Comparison of ENCODE assay signal across 8 mouse cellular contexts in genomic region chr5:107874561-107875260, GRCm38 (mm10). TPM values are rescaled to one million over a fixed set of nuclear protein-coding genes. Genes with fewer than 3 reads are reported as not detected.
A peak's percentile ranks its signal among the peaks of the same experiment; 100 is the strongest.
DNase-seq lines count a peak whose midpoint lies in the region; ATAC-seq and TF ChIP-seq lines count a peak whose summit lies in the region.

TSS of gene Evi5 (minus strand) at chr5:107875107.

- 0 out of 2 replicates have a peak, but pooled peaks cover 2% of the 10 kb centered on the region for H3K27me3 ChIP-seq in forebrain, embryonic 14.5 days (replicated peaks; ENCODE audit: control insufficient read depth, insufficient read depth, low read length)
- no peaks in the 10 kb centered on the region for H3K27me3 ChIP-seq in hindbrain, embryonic 12.5 days
- no peaks in the 10 kb centered on the region for H3K27me3 ChIP-seq in liver, adult 2 months (ENCODE audit: control insufficient read depth, insufficient read depth, low read length)

- H3K4me3 ChIP-seq in forebrain, embryonic 14.5 days (ENCODE audit: low read depth, low read length): no peak within 1 kb of the TSS
- no peak within 1 kb of the TSS for H3K4me3 ChIP-seq in hindbrain, embryonic 12.5 days
- H3K4me3 ChIP-seq in liver, adult 2 months (ENCODE audit: insufficient read depth, low read depth, low read length): peak within 1 kb of the TSS; percentile 60

- H3K4me1 ChIP-seq in forebrain, embryonic 14.5 days (ENCODE audit: control insufficient read depth, insufficient read depth, low read length): no peaks in the 10 kb centered on the region
- no peaks in the 10 kb centered on the region for H3K4me1 ChIP-seq in hindbrain, embryonic 12.5 days
- peaks cover 10% of the 10 kb centered on the region for H3K4me1 ChIP-seq in liver, adult 2 months (ENCODE audit: control insufficient read depth, insufficient read depth, low read length)

- no peaks in the 10 kb centered on the region for H3K36me3 ChIP-seq in forebrain, embryonic 14.5 days (ENCODE audit: control insufficient read depth, insufficient read depth, low read length)
- no peaks in the 10 kb centered on the region for H3K36me3 ChIP-seq in hindbrain, embryonic 12.5 days
- H3K36me3 ChIP-seq in liver, adult 2 months (ENCODE audit: control insufficient read depth, insufficient read depth, low read length): 0 out of 2 replicates have a peak, but pooled peaks cover 2% of the 10 kb centered on the region

- ATAC-seq in forebrain, embryonic 14.5 days: no peak
- no peak for ATAC-seq in hindbrain, embryonic 12.5 days (ENCODE audit: low FRiP score)

- 39% methylated on average over 4 of the region's 4 CpGs for WGBS in forebrain, embryonic 14.5 days
- WGBS in hindbrain, embryonic 12.5 days: 51% methylated on average over 4 of the region's 4 CpGs
- WGBS in liver, adult 2 months: 14% methylated on average over 4 of the region's 4 CpGs

- H3K79me2 ChIP-seq in liver, adult 2 months (ENCODE audit: control insufficient read depth, insufficient read depth, low read length): peaks cover 10% of the 10 kb centered on the region; the same call in 1 of the 2 replicates

- TF ChIP-seq CTCF in liver, adult 2 months (IDR thresholded peaks at IDR 0.05; ENCODE audit: low read depth, low read length): no peak

- H3K9me3 ChIP-seq in forebrain, embryonic 14.5 days (replicated peaks; ENCODE audit: control insufficient read depth, low read length): no peaks in the 10 kb centered on the region
- no peaks in the 10 kb centered on the region for H3K9me3 ChIP-seq in hindbrain, embryonic 12.5 days (replicated peaks)

- no peak within 1 kb of the TSS; the same call in 1 of the 2 replicates for H3K27ac ChIP-seq in forebrain, embryonic 14.5 days (ENCODE audit: low read depth, low read length)
- H3K27ac ChIP-seq in hindbrain, embryonic 12.5 days: no peak within 1 kb of the TSS
- peak within 1 kb of the TSS; percentile 56 for H3K27ac ChIP-seq in liver, adult 2 months (replicated peaks; ENCODE audit: insufficient read depth, low read depth, low read length)

- no peak within 1 kb of the TSS for H3K9ac ChIP-seq in forebrain, embryonic 14.5 days (ENCODE audit: low read length)
- H3K9ac ChIP-seq in hindbrain, embryonic 12.5 days: no peak within 1 kb of the TSS
- H3K9ac ChIP-seq in liver, adult 2 months (ENCODE audit: low read depth, low read length): peak within 1 kb of the TSS; percentile 69

- no peak within 1 kb of the TSS for H3K4me2 ChIP-seq in forebrain, embryonic 14.5 days (ENCODE audit: low read length)
- H3K4me2 ChIP-seq in hindbrain, embryonic 12.5 days (replicated peaks): no peak within 1 kb of the TSS

- TF ChIP-seq POLR2A in liver, adult 2 months (IDR thresholded peaks at IDR 0.05; ENCODE audit: extremely low read depth, insufficient read depth, low read length): no peak

- DNase-seq in kidney, adult 18-20 months: peak; percentile 27
- no peak for DNase-seq in kidney, postnatal 4 days
- DNase-seq in adrenal gland, adult 2 months: no peak
- no peak for DNase-seq in forebrain, embryonic 14.5 days (ENCODE audit: low spot score)
- DNase-seq in liver, adult 2 months (ENCODE audit: extremely low read depth, low read depth, low spot score): peak; percentile 80
- DNase-seq in telencephalon, adult 2 months (ENCODE audit: low read depth, low spot score): peak; percentile 38
- DNase-seq in ovary, postnatal 36 days (ENCODE audit: low spot score): no peak

RNA-seq across cellular contexts. Expression of gene Evi5, which starts in this region (rescaled TPM):
- total RNA-seq in adrenal gland, adult 2 months (2021): 10 to 100 TPM; 55.3 to 61.6 TPM
- polyA plus RNA-seq in adrenal gland, adult 2 months (2012; rRNA removed): 14.2 and 15.7 TPM in 2 replicates
- polyA plus RNA-seq in forebrain, embryonic 14.5 days (2014; fragmentation: Nextera tagmentation; extraction: Ambion mirVana): 38.8 and 46.2 TPM in 2 replicates
- 62.3 and 63.6 TPM in 2 replicates for polyA plus RNA-seq in hindbrain, embryonic 12.5 days (2016; fragmentation: Nextera tagmentation; extraction: Ambion mirVana)
- total RNA-seq in liver, adult 2 months (2014; rRNA removed): 118 and 136 TPM in 2 replicates
- polyA plus RNA-seq in liver, adult 2 months (2012; rRNA removed): 29.0 and 35.1 TPM in 2 replicates

Comparison
In these comparisons a context has a peak if more than half of its experiments do, and no peak if none do; other contexts are left out.
1. DNase-seq: peak in kidney, adult 18-20 months (single experiment), liver, adult 2 months (single experiment) and telencephalon, adult 2 months (single experiment); none in kidney, postnatal 4 days (0 of 2), adrenal gland, adult 2 months (single experiment), forebrain, embryonic 14.5 days (single experiment) and ovary, postnatal 36 days (single experiment).